Mouse (Mus musculus) urinary bladder, postnatal 36 days (tissue): Measurements from ENCODE around the gene Trmt1.

Source experiments
- DNase-seq, 2 experiments: peaks; one replicate each; pipeline ENCODE4 v3.0.0; 2022; ENCODE audit warnings: low spot score in 2 of 2, mixed read lengths in 1 of 2

Gene Trmt1

DNA sequence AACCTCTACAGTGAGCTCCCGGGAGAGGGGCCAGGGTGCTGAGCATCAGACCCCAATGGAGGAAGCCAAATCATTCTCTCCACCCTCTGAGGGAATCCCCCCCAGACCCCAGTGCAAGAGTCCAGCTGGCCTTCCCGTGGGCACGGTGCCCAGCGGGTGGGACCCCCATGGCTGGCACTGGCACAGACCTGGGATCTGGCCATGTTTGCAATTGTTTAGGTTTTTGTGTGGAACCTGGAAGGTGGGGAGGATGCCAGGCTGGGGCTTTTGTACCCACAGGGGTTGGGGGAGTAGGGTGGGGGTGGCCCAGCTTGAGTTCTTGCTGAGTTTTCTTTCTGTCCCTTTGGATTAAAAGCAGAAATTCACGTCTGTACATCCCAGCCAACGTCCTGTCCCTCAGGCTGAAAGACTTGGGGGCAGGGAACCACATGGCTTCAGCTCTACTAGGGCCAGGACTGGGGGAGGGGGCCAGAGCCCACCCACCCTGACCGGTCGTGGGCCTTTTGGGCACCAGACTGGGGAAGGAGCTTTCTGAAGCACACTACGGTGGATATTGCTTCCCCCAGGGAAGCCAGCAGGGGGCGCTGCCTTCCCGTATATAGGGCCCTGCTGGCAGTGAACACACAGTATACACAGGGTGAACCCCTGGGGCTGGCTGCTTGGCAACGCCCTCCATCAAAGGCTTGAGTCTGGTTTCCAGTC lies 22.8 kb downstream of the Trmt1 start:
- peak; percentile 72 to 82 for DNase-seq

DNA sequence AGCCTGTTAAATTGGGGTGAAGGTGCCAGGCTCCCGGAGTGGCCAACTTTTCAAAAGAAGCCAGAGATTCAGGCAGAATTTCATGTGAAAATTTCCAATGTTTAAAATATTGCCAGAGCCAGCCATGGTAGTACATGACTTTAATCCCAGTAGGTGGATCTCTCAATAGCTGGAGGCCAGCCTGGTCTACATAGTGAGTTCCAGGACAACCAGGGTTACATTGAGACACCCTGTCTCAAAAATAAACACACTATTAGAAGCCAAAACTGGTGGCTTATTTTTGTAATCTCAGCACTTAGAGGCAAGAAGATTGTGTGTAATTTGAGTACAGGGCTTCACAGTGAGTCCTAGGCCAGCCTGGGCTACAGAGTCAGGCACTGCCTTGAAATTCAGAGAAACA lies 23.8 kb downstream of the Trmt1 start:
- DNase-seq = no peak

DNA sequence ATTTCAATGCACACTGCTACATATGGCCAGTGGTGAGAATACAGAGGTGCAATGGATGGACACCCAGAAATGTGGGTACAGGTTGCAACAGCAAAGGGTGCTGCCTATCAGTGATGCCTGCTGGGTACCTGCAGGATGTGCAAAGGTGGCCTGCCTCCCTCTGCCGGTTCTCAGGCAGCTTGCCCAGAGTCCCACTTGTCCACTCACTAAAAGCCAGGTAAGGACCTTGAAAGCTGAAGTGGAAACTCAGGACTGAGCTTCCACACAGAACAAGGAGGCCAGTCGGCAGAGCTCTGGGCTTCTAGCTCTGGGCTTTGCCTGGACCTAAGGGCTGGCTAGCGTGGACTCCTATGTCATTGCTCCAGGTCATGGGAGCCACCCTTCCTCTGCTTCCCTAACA lies 25.2 kb downstream of the Trmt1 start:
- no peak for DNase-seq

DNA sequence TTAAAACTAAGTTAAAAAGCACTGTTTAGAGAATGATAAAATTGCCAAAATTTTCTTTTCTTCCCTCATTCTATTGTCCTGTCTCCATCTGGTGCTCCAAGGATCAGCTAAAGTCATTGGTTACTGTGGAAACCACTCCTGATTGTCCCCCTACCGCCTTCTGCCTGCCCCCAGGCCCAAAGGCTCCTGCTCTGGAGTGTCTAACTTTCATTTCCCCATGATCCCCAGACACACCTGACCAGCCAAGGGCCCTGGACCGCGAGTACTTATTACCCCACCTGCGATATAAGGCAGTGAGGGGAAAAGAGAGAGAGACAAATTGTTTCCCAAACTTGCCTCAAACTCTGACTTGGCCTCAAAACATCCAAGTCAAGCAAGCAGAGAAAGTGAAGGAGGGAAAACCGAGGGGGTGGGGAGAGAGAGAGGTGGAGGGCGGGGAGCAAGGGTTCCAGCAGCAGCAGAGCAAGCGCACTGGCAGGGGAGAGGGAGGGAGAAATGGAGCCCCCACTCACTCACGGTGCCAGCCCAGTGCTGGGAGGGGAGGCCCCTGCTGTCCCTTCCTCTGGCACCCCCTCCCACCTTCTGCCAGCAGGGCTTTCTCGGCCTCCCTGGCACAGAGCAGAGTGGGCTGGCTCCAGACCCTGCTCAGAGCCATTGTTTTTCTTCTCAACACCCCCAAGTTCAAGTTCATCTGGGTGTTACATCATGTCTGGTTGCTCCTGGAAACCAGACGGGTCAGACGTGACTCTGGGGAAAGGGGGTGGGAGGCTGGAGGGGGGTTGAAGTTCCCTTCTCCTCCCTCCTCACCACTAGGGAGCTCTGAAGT lies 26.0 kb downstream of the Trmt1 start:
- DNase-seq = no peak

DNA sequence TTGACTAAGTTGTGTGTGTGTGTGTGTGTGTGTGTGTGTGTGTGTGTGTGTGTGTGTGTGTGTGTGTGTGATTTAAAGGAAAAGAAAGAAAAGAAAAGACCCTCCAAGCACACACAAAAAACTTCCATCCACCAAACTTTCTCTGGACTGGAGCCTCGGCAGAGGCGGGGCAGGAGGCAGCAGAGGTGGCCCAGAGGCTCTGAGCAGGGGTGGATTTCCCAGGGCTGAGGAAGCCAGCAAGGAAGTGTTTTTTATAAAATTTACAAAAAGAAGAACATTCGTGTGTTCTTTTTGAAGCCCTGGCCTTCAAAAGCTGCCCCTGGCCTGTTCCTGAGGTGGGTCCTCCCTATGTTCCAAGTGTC lies 26.6 kb downstream of the Trmt1 start:
- DNase-seq = no peak

DNA sequence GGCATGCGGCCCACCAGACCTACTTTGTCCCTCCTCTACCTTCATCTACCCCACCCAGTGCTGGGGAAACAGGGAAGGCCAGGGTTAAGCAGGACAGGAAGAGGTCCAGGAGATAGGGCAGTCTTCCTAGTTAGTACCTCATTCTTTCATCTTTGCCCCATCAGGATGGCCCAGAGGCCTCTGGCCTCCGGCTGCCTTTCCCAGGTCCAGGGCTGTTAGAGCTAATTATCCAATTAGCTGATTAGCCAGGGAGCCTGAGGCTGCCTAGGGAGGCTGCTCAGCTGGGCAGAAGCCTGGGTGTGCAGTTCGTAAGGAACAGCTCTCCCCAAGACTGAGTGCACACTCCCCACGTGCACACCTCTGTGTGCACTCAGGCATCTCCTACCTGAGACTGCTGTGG lies 27.3 kb downstream of the Trmt1 start:
- DNase-seq = no peak

DNA sequence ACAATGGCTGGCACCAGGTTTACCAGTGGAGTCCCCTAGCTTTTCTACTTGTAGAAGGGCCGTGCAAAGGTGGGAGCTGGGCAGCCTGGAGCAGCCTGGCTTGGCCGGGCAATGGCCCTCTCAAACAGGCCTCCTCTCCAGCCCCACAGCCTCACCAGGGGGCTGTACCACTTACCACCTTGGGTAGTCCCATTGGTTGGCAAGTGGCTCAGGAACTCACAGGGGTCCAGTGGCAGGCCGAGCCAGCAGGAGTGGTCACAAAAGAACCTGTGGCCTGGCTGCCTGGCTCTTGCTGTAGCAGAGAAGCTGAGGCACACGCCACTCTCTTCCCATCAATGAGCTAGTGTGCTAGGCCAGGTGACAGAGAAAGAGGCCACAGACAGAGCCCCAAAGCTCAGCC lies 28.1 kb downstream of the Trmt1 start:
- no peak for DNase-seq

DNA sequence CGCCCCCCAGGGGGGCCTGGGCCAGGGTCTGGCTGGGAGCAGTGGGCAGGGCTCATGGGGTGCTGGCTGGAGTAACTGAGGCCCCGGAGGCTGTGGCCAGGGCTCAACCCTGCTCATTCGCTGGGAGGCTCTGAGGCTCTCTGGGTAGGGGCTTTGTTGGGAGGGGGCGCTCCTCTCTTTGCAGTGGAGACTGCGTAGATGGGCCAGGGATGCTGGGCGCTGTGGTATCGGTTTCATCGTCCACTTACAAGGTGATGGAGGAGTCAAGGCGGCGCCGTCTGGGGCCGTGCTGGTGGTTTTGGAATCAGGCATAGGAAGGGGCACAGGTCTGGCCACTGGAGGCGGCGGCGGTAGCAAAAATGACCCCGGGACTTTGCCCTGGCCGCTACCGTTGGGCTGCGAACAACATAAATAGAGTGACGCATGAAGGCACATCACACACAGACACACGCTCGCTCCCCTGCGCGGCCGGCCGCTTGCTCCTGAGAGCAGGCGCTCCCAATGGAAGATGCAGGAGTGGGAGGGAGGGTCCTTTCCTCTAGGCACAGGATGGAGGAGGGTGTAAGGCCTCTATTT lies 29.9 kb downstream of the Trmt1 start:
- DNase-seq = no peak

DNA sequence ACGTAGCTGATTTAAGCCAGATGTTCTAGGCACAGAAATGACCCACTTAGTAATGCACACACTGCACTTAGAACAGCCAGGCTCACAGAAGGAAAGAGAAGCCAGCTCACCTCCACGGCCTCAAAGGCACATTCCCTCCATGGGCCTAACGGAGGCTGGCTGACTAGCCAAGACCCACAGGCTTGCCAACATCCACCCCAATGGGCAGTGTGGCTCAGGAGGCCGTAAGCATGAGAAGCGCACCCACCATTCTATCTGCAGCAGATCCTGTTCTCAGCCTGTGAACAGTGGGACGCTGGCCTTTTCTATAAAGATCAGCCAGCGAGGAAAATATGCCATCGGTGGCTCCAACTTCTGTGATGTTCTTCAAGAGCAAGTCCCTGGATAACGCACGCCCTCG lies 30.7 kb downstream of the Trmt1 start:
- no peak for DNase-seq

DNA sequence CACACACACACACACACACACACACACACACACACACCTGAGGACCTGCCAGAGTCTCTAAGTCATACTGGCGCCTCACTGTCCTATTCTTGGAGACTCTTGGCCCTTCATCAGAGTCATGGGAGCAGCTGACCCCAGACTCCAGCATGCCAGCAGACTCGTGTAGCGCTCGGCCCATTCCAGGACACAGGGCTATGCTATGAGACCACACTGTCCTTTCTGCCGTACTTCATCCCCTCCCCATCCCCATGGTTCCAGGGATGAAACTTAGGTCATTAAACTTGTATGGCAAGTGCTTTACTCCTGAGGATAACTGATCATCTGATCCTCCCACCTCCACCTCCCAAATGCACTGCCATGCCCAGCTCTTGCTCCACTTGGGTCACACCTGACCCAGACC lies 32.4 kb downstream of the Trmt1 start:
- DNase-seq = no peak

DNA sequence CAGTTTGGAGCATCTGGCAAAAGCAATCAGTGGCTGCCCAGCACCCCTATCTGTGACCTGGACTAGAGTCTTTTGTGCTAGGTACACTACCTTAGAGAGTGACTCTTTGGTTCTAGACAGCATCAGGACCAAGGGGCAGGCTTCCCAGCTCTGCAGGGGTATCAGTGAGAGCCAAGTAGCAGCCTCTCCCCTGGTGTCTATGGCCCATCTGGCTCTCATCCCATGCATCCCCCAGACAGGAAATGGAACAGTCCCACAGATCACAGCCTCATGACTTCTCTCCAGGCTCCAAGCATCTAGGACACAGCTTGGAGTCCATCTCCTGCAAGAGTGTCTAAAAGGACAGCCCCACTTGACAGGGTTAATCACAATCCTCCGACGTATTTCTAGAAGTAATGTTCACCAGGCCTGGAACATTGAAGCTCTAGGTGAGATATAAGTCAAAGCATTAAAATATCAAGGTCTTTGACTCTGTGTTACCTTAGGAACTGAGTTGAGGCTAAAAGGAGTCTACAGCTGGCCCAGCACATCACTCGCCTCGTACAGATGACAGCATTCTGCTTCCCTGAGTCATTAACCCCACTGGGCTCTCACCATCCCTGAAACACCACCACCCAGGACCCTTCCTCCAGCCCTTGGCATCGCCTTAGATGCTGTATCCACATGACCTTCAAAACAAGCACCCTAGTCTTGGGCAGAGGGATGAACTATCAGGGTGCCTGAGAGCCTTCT lies 33.0 kb downstream of the Trmt1 start:
- DNase-seq = no peak

DNA sequence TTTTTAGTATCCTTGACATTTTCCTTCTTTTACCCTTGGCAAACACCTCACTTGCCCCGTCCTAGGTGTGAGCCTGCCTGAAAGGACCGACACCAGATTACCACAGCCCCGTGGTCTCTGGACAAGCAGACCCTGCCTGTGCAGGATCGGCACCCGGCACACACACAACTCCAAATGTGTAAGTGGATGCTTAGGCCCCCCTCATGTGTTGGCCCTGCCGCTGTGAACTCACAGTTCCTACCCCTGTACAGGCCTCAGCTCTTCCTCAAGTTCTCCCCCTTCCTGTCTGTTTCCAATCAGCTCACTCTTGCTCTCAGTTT lies 36.4 kb downstream of the Trmt1 start:
- DNase-seq = no peak

DNA sequence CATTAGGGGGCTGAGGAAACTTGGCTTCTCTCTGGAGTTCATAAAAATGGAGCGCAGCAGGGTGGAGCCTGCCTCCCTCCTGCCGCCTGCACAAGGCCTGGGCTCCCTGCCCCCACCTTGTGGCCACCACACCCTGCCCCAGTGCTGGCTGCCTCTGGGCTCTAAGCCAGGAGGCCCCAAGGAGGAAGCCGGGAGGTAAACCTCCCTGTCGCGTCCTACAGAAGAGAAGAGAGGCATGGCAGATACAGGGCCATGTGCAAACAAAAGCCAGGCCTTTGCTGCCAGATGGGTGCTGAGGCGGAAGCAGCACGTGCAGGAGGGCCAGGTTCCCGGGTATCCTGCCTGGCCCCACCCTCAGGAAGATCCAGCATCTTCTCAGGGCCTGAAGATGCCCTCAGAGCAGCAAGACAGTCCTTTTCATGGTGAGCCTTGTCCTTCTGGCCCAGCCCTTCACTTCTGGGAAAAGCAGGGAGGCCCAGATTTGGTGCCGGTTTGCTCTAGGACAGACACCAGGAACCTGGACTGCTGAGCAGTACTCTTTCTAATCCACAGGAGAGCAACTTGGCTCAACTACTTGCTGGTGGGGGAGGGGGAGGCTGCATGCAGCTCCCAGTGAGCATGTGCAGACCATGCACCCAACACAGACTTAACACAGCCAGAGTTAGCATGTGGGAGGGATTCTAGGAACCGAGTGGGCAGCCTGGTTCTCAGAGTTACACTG lies 36.9 kb downstream of the Trmt1 start, which contains the start of gene G430095P16Rik:
Gene G430095P16Rik (plus strand): TSS at position 158 of the 721 bp plus-strand sequence.
- DNase-seq = peak; percentile 76 to 87

DNA sequence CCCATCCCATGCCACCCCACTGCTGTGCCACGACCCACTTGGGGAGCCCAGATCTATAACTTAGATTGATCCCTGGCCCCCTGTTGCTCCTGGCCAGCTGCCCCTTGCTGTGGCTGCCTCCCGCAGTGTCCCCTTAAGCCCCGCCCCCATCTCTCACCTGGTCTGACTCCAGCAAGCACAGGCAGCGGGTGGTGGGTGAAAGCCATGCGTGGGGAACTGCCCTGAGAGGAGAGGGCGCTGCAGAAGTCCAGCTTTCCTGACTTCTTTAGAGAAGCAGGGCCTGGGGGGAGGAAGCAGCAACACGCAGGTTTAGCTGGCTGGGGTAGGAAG lies 37.4 kb downstream of the Trmt1 start:
- no peak for DNase-seq

DNA sequence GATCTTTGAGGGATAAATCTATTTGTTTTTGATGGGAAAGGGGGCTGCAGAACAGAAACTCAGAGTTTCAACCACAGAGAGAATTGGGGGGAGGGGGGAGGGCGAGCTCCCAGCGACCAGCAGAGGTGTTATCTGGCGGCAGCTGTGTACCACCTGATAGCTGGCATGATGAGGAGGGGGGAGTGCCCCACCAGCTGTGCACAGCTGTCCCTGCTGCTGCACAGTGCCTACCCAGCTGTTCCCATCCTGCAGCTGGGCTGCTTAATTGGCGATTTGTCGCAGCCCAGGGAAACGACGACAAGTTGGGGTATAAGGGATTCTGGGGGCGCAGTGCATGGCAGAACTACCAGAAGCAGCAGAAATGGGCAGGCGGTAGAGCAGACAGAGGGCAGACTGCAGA lies 38.6 kb downstream of the Trmt1 start:
- DNase-seq = no peak

DNA sequence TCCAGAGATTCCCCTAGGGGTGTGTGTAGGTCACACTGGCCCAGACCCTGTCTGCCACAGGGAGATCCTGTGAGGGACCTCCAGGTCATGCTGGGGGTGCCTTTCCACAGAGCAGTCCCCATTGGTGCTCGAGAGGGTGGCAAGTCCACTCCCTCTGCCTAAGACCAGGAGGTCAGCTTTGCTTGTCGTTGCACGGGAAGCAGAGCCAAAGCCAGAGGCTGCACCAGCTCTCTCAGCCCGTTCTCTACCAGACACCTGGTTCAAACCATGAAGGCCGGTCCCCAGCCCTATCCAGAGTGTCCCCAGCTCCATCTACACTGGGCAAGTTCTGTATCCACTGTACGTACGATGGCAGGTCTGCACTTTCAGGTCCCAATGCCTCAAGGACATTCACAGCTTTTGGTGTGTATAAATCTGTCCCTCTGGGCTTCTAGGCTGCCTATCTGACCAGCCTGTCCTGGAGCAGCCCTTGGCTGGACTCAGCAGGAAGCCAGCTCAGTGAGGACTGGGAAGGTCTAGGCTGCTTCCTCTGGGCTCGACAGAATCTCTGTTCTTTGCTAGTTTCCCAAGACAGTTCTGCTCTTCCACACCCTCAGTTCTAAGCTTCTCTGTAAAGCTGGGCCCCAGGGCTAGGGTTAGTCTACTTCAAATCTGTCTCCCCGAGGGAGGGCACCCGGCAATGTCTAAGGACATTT lies 39.3 kb downstream of the Trmt1 start:
- DNase-seq = no peak

DNA sequence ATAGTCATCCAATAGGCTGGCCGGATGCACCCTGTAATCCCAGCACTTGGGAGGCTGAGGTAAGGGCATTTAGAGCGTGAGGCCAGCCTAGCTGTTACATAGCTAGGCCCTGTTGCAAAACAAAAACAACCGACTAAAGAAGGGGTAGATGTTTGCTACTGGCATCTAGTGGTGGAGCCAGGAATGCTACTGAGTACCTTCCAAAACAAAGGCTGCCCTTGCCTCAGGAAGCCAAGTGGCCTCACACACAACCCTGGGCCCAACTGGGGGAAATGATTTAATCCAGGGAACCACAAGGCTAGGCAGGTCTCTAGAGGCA lies 39.8 kb downstream of the Trmt1 start:
- peak in 1 of 2 experiments; percentile 36 for DNase-seq

DNA sequence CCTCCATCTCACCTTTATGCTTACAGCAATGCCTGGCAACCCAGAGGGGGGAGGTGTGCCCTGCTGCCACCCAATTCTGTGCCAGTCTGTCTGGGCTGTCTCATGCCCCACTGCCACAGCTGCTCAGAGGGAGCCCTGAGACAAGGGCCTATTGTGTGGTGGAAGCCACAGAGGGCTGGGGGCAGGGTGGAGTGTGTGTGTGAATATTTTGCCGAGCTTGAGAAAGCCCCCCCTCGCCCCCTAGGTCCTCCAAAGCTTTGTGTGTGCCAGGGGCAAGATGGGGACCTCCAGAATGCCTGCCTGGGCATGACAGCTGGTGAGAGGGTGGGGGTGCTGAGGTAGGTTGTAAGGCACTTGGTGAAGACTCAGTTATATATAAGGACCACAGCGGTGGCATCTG lies 42.4 kb downstream of the Trmt1 start:
- no peak for DNase-seq

DNA sequence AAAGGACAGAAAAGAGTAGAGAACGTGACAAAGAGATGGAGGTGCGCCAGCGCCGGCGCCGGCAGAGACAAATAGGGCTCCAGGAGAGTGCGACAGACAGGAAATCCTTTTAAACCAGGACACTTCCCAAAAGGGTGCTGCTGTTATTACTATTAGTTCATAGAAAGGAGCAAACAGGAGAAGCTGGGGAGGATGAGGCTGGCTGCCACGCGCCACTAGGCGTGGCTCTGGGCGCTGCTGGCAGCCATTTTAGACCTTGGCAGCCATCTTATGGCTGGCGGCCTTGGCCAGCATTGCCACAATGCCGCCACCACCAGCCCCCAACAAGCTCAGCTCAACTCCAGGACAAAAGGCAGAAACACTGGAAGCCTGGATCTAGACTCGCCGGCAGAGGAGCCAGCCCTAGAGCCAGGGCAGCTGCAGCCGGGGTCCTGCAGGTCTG lies 43.8 kb downstream of the Trmt1 start:
- DNase-seq = no peak

DNA sequence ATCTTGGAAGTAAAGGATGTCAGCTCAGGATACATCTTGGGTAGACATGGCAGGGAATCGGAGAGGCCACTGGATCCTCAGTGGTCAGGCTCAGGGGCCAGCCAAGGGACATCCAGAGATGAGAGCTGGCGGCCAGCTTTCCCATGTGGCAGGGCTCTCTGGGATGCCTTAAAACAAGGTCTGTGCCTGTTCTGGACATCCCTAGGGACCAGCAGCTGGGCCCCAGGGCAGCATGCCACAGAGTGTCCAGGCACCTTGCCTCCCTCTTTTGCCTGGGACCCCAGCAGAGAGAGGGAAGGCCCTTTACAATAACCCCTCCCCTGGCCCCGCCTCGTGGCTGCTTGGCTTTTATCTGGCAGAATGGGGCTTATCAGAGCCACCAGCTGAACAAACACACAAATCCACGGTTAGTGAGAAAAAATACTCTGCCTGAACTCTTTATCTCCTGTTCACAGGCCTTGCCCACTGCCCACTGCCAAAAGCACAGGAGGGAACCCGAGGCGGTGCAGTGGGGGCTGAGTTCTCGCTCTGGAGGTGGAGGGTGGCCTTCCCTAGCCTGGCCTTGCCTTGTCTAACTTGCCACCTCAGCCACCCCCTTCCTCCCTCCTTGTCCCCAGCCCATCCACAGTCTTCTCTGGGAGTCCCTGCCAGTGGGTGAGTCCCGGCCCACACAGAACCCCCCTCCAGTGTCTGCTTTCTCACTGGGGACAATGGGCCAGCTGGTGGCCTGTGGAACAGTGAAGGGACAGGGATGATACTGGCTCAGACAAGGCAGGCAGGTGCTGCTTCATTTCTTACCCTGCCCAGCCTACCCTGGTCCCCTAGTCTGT lies 44.6 kb downstream of the Trmt1 start:
- DNase-seq = no peak
